Mouse (Mus musculus): ENCODE data around the gene Mbip. TPM values are rescaled to one million over a fixed set of nuclear protein-coding genes. Genes with fewer than 3 reads are reported as not detected.

The Mbip gene
- polyA plus RNA-seq, 1 experiment: 0.27 TPM

GRCm38 (mm10) chr12:56297921-56298830 is 47.5 kb downstream of the Mbip start:
- H3K36me3 ChIP-seq (ENCODE audit: control insufficient read depth): no peaks in the 10 kb centered on the region
- TF ChIP-seq TAL1 (IDR thresholded peaks at IDR 0.05; ENCODE audit: low read length) (no peak), GATA1 (IDR thresholded peaks at IDR 0.05; ENCODE audit: low read length) (no peak)
- H3K4me3 ChIP-seq (replicated peaks): no peak overlapping the region
- peaks cover 8% of the 10 kb centered on the region for H3K27me3 ChIP-seq (ENCODE audit: control insufficient read depth)
- no peaks in the 10 kb centered on the region for H3K4me1 ChIP-seq (ENCODE audit: control insufficient read depth)
- H3K9me3 ChIP-seq (ENCODE audit: control insufficient read depth, low read length): no peaks in the 10 kb centered on the region

- Histone ChIP-seq H3K27me3 (ENCODE audit: control insufficient read depth) (peaks cover 8% of the 10 kb centered on the region), H3K36me3 (ENCODE audit: control insufficient read depth) (no peaks in the 10 kb centered on the region), H3K9me3 (ENCODE audit: control insufficient read depth, low read length) (no peaks in the 10 kb centered on the region), H3K4me3 (replicated peaks) (no peak overlapping the region), H3K4me1 (ENCODE audit: control insufficient read depth) (no peaks in the 10 kb centered on the region)
- TF ChIP-seq TAL1 (IDR thresholded peaks at IDR 0.05; ENCODE audit: low read length) (no peak), GATA1 (IDR thresholded peaks at IDR 0.05; ENCODE audit: low read length) (no peak)
Observed at GRCm38 (mm10) chr12:56297099-56297498, 48.6 kb downstream of the Mbip start.

- Histone ChIP-seq H3K27me3 (ENCODE audit: control insufficient read depth) (peaks cover 3% of the 10 kb centered on the region), H3K4me1 (ENCODE audit: control insufficient read depth) (no peaks in the 10 kb centered on the region), H3K9me3 (ENCODE audit: control insufficient read depth, low read length) (no peaks in the 10 kb centered on the region), H3K4me3 (replicated peaks) (no peak overlapping the region), H3K36me3 (ENCODE audit: control insufficient read depth) (no peaks in the 10 kb centered on the region)
- TF ChIP-seq GATA1 (IDR thresholded peaks at IDR 0.05; ENCODE audit: low read length): no peak
- TF ChIP-seq TAL1 (IDR thresholded peaks at IDR 0.05; ENCODE audit: low read length): no peak
Observed at GRCm38 (mm10) chr12:56296524-56296923, 49.2 kb downstream of the Mbip start.

GRCm38 (mm10) chr12:56295160-56295559 is 50.5 kb downstream of the Mbip start:
- Histone ChIP-seq H3K4me1 (ENCODE audit: control insufficient read depth) (no peaks in the 10 kb centered on the region), H3K4me3 (replicated peaks) (no peak overlapping the region)
- no peak for TF ChIP-seq GATA1 (IDR thresholded peaks at IDR 0.05; ENCODE audit: low read length)
- TF ChIP-seq TAL1 (IDR thresholded peaks at IDR 0.05; ENCODE audit: low read length): no peak

GRCm38 (mm10) chr12:56288548-56288947 is 57.1 kb downstream of the Mbip start:
- H3K4me3 ChIP-seq (replicated peaks): no peak overlapping the region
- H3K36me3 ChIP-seq (ENCODE audit: control insufficient read depth): no peaks in the 10 kb centered on the region
- TF ChIP-seq TAL1 (IDR thresholded peaks at IDR 0.05; ENCODE audit: low read length) (no peak), GATA1 (IDR thresholded peaks at IDR 0.05; ENCODE audit: low read length) (no peak)
- no peaks in the 10 kb centered on the region for H3K9me3 ChIP-seq (ENCODE audit: control insufficient read depth, low read length)
- H3K4me1 ChIP-seq (ENCODE audit: control insufficient read depth): no peaks in the 10 kb centered on the region
- no peaks in the 10 kb centered on the region for H3K27me3 ChIP-seq (ENCODE audit: control insufficient read depth)

More at GRCm38 (mm10) chr12:56295160-56295559, 50.5 kb downstream of the Mbip start:
- Histone ChIP-seq H3K36me3 (ENCODE audit: control insufficient read depth) (no peaks in the 10 kb centered on the region), H3K9me3 (ENCODE audit: control insufficient read depth, low read length) (no peaks in the 10 kb centered on the region), H3K27me3 (ENCODE audit: control insufficient read depth) (no peaks in the 10 kb centered on the region)

GRCm38 (mm10) chr12:56286828-56287227 is 58.9 kb downstream of the Mbip start:
- Histone ChIP-seq H3K4me3 (replicated peaks) (no peak overlapping the region), H3K4me1 (ENCODE audit: control insufficient read depth) (no peaks in the 10 kb centered on the region), H3K36me3 (ENCODE audit: control insufficient read depth) (no peaks in the 10 kb centered on the region), H3K9me3 (ENCODE audit: control insufficient read depth, low read length) (no peaks in the 10 kb centered on the region), H3K27me3 (ENCODE audit: control insufficient read depth) (no peaks in the 10 kb centered on the region)
- TF ChIP-seq GATA1 (IDR thresholded peaks at IDR 0.05; ENCODE audit: low read length) (no peak), TAL1 (IDR thresholded peaks at IDR 0.05; ENCODE audit: low read length) (no peak)

- no peaks in the 10 kb centered on the region for H3K27me3 ChIP-seq (ENCODE audit: control insufficient read depth)
- H3K9me3 ChIP-seq (ENCODE audit: control insufficient read depth, low read length): no peaks in the 10 kb centered on the region
- H3K4me1 ChIP-seq (ENCODE audit: control insufficient read depth): no peaks in the 10 kb centered on the region
- TF ChIP-seq GATA1 (IDR thresholded peaks at IDR 0.05; ENCODE audit: low read length): no peak
- TF ChIP-seq TAL1 (IDR thresholded peaks at IDR 0.05; ENCODE audit: low read length): no peak
- H3K36me3 ChIP-seq (ENCODE audit: control insufficient read depth): no peaks in the 10 kb centered on the region
- H3K4me3 ChIP-seq (replicated peaks): no peak overlapping the region
Observed at GRCm38 (mm10) chr12:56284210-56284609, 61.5 kb downstream of the Mbip start.

GRCm38 (mm10) chr12:56281649-56282048 is 64.0 kb downstream of the Mbip start:
- Histone ChIP-seq H3K4me1 (ENCODE audit: control insufficient read depth) (no peaks in the 10 kb centered on the region), H3K4me3 (replicated peaks) (no peak overlapping the region), H3K36me3 (ENCODE audit: control insufficient read depth) (no peaks in the 10 kb centered on the region), H3K27me3 (ENCODE audit: control insufficient read depth) (no peaks in the 10 kb centered on the region), H3K9me3 (ENCODE audit: control insufficient read depth, low read length) (no peaks in the 10 kb centered on the region)
- TF ChIP-seq GATA1 (IDR thresholded peaks at IDR 0.05; ENCODE audit: low read length) (no peak), TAL1 (IDR thresholded peaks at IDR 0.05; ENCODE audit: low read length) (no peak)

Other genes with a start within 250 kb of the Mbip start
- gene Nkx2-1, start 191.0 kb upstream of the Mbip start, polyA plus RNA-seq (2012): not detected in 2 replicates

Measured in erythroblast, embryonic 14.5 days (primary cell).